Mouse (Mus musculus) heart, embryonic 10.5 days (tissue): ENCODE data around the gene Srsf11. TPM values are rescaled to one million over a fixed set of nuclear protein-coding genes. Genes with fewer than 3 reads are reported as not detected.

Source experiments
- polyA plus RNA-seq: library from polyadenylated mRNA; unstranded; fragments of >200 nt; fragmentation: Nextera tagmentation; extraction: Ambion mirVana; gene quantifications from 2 replicates; pipeline ENCODE4 v1.2.1, GENCODE M21; 2016

The Srsf11 gene
- polyA plus RNA-seq, 1 experiment from 2014 or later = 222 TPM

Other genes starting within 250 kb of the Srsf11 start
- 4.2 and 15.0 TPM in 2 replicates for gene Cth, start 111.6 kb downstream of the Srsf11 start, polyA plus RNA-seq
- 23.9 and 29.8 TPM in 2 replicates for gene Ankrd13c, start 89.4 kb downstream of the Srsf11 start, polyA plus RNA-seq
- 61.3 and 61.9 TPM in 2 replicates for gene Lrrc40, start within 50 bp of the Srsf11 start, polyA plus RNA-seq